Mouse (Mus musculus): ENCODE data around the gene Sun3.

Gene Sun3

GRCm38 (mm10) chr11:9048703-9049060, at the start of gene Sun3:
TSS of gene Sun3 (minus strand) at chr11:9048991.
- DNase-seq (ENCODE audit: low spot score in 2 of 2), result peak in 1 of 2 experiments; percentile 3

- DNase-seq (ENCODE audit: low spot score in 2 of 2), result no peak
Observed at GRCm38 (mm10) chr11:9076444-9076843, 27.7 kb upstream of the Sun3 start.

- no peak for DNase-seq (ENCODE audit: low spot score in 2 of 2)
Observed at GRCm38 (mm10) chr11:9060484-9060883, 11.7 kb upstream of the Sun3 start.

- no peak for DNase-seq (ENCODE audit: low spot score in 2 of 2)
Observed at GRCm38 (mm10) chr11:9060029-9060428, 11.2 kb upstream of the Sun3 start.

- DNase-seq (ENCODE audit: low spot score in 2 of 2), result no peak
Observed at GRCm38 (mm10) chr11:9057711-9058110, 8.9 kb upstream of the Sun3 start.

GRCm38 (mm10) chr11:9056937-9057336, 8.1 kb upstream of the Sun3 start:
- DNase-seq (ENCODE audit: low spot score in 2 of 2), result no peak

- DNase-seq (ENCODE audit: low spot score in 2 of 2), result no peak
Observed at GRCm38 (mm10) chr11:9051895-9052294, 3.1 kb upstream of the Sun3 start.

GRCm38 (mm10) chr11:9050241-9050640, 1.4 kb upstream of the Sun3 start:
- DNase-seq (ENCODE audit: low spot score in 2 of 2), result no peak

GRCm38 (mm10) chr11:9048011-9048702, 634 bp downstream of the Sun3 start, which contains the start of gene Gm11992:
TSS of gene Gm11992 (plus strand) at chr11:9048594.
- DNase-seq (ENCODE audit: low spot score in 2 of 2), result peak; percentile 75 to 78

- DNase-seq (ENCODE audit: low spot score in 2 of 2), result no peak
Observed at GRCm38 (mm10) chr11:9047044-9047443, 1.7 kb downstream of the Sun3 start.

GRCm38 (mm10) chr11:9046546-9046945, 2.2 kb downstream of the Sun3 start:
- DNase-seq (ENCODE audit: low spot score in 2 of 2), result no peak

GRCm38 (mm10) chr11:9031530-9031929, 17.3 kb downstream of the Sun3 start:
- DNase-seq (ENCODE audit: low spot score in 2 of 2), result no peak

GRCm38 (mm10) chr11:9025211-9025610, 23.6 kb downstream of the Sun3 start:
- DNase-seq (ENCODE audit: low spot score in 2 of 2), result no peak

GRCm38 (mm10) chr11:9024782-9025181, 24.0 kb downstream of the Sun3 start:
- no peak for DNase-seq (ENCODE audit: low spot score in 2 of 2)

GRCm38 (mm10) chr11:9020207-9020606, 28.6 kb downstream of the Sun3 start:
- no peak for DNase-seq (ENCODE audit: low spot score in 2 of 2)

GRCm38 (mm10) chr11:9018491-9019267, 30.1 kb downstream of the Sun3 start:
- DNase-seq (ENCODE audit: low spot score in 2 of 2), result no peak

GRCm38 (mm10) chr11:9014740-9015139, 34.1 kb downstream of the Sun3 start:
- DNase-seq (ENCODE audit: low spot score in 2 of 2), result no peak

- DNase-seq (ENCODE audit: low spot score in 2 of 2), result no peak
Observed at GRCm38 (mm10) chr11:9011348-9011747, 37.4 kb downstream of the Sun3 start.

- peak; percentile 50 to 55 for DNase-seq (ENCODE audit: low spot score in 2 of 2)
Observed at GRCm38 (mm10) chr11:9010853-9011339, 37.9 kb downstream of the Sun3 start, which contains the start of gene Hus1. TSS of gene Hus1 (minus strand) at chr11:9011191.

- peak; percentile 4 to 8 for DNase-seq (ENCODE audit: low spot score in 2 of 2)
Observed at GRCm38 (mm10) chr11:9010416-9010815, 38.4 kb downstream of the Sun3 start.

- DNase-seq (ENCODE audit: low spot score in 2 of 2), result no peak
Observed at GRCm38 (mm10) chr11:9008761-9009160, 40.0 kb downstream of the Sun3 start.

GRCm38 (mm10) chr11:8988084-8988483, 60.7 kb downstream of the Sun3 start:
- DNase-seq (ENCODE audit: low spot score in 2 of 2), result no peak

- DNase-seq (ENCODE audit: low spot score in 2 of 2), result no peak
Observed at GRCm38 (mm10) chr11:8986058-8986457, 62.7 kb downstream of the Sun3 start.

Data from right cerebral cortex, postnatal 36 days (tissue).